Mouse (Mus musculus): ENCODE measurements around the gene Mrps2. TPM values are rescaled to one million over a fixed set of nuclear protein-coding genes. Genes with fewer than 3 reads are reported as not detected.

Mrps2 gene
- polyA plus RNA-seq (2016; fragmentation: Nextera tagmentation; extraction: Ambion mirVana): 53.3 and 54.5 TPM in 2 replicates

- Histone ChIP-seq H3K4me3 (peak within 1 kb of the TSS; percentile 75), H3K27me3 (peaks cover 16% of the 10 kb centered on the region), H3K4me1 (peaks cover 22% of the 10 kb centered on the region), H3K27ac (replicated peaks) (no peak within 1 kb of the TSS), H3K4me2 (replicated peaks) (peak within 1 kb of the TSS; percentile 83), H3K9me3 (no peaks in the 10 kb centered on the region; the same call in 1 of the 2 replicates), H3K9ac (replicated peaks) (peak within 1 kb of the TSS; percentile 90), H3K36me3 (peaks cover 43% of the 10 kb centered on the region)
- under 1% methylated on average over 51 of the region's 52 CpGs for WGBS
- ATAC-seq (ENCODE audit: low FRiP score, low read depth): peak; percentile 88
These were observed at the start of gene Mrps2 for GRCm38 (mm10) chr2:28467860-28468485. Gene Mrps2, plus strand, starts transcription at chr2:28468066.

GRCm38 (mm10) chr2:28419898-28420297, 48.0 kb upstream of the Mrps2 start:
- H3K4me2 ChIP-seq (replicated peaks): no peak overlapping the region
- 13% methylated on average over 4 of the region's 4 CpGs for WGBS
- H3K9me3 ChIP-seq: no peaks in the 10 kb centered on the region
- no peak for ATAC-seq (ENCODE audit: low FRiP score, low read depth)
- no peak overlapping the region for H3K9ac ChIP-seq (replicated peaks)
- no peak overlapping the region for H3K27ac ChIP-seq (replicated peaks)
- H3K4me3 ChIP-seq: no peak overlapping the region
- H3K36me3 ChIP-seq: no peaks in the 10 kb centered on the region
- peaks cover 11% of the 10 kb centered on the region; the same call in 1 of the 2 replicates for H3K4me1 ChIP-seq
- H3K27me3 ChIP-seq: no peaks in the 10 kb centered on the region

- H3K27ac ChIP-seq (replicated peaks): no peak overlapping the region
- ATAC-seq (ENCODE audit: low FRiP score, low read depth): no peak
- H3K36me3 ChIP-seq: no peaks in the 10 kb centered on the region
- 28% methylated on average over 3 of the region's 3 CpGs for WGBS
- H3K27me3 ChIP-seq: no peaks in the 10 kb centered on the region
- H3K9me3 ChIP-seq: no peaks in the 10 kb centered on the region
- no peak overlapping the region for H3K4me3 ChIP-seq
- no peak overlapping the region for H3K9ac ChIP-seq (replicated peaks)
- 0 out of 2 replicates have a peak, but pooled peaks cover 2% of the 10 kb centered on the region for H3K4me1 ChIP-seq
- no peak overlapping the region for H3K4me2 ChIP-seq (replicated peaks)
These were observed 44.7 kb upstream of the Mrps2 start for GRCm38 (mm10) chr2:28423167-28423566.

- H3K27ac ChIP-seq (replicated peaks): no peak overlapping the region
- H3K36me3 ChIP-seq: no peaks in the 10 kb centered on the region
- H3K4me3 ChIP-seq: no peak overlapping the region
- no peaks in the 10 kb centered on the region for H3K4me1 ChIP-seq
- H3K9ac ChIP-seq (replicated peaks): no peak overlapping the region
- H3K9me3 ChIP-seq: no peaks in the 10 kb centered on the region
- no peak overlapping the region for H3K4me2 ChIP-seq (replicated peaks)
- no peak for ATAC-seq (ENCODE audit: low FRiP score, low read depth)
- WGBS: 83% methylated on average over 6 of the region's 6 CpGs
- H3K27me3 ChIP-seq: no peaks in the 10 kb centered on the region
These were observed 40.6 kb upstream of the Mrps2 start for GRCm38 (mm10) chr2:28427226-28427625.

GRCm38 (mm10) chr2:28430846-28431245, 37.0 kb upstream of the Mrps2 start:
- Histone ChIP-seq H3K4me3 (no peak overlapping the region), H3K27ac (replicated peaks) (no peak overlapping the region), H3K36me3 (no peaks in the 10 kb centered on the region), H3K4me1 (no peaks in the 10 kb centered on the region), H3K9ac (replicated peaks) (no peak overlapping the region), H3K4me2 (replicated peaks) (no peak overlapping the region), H3K27me3 (no peaks in the 10 kb centered on the region), H3K9me3 (no peaks in the 10 kb centered on the region)
- no peak for ATAC-seq (ENCODE audit: low FRiP score, low read depth)
- WGBS: 67% methylated on average over 6 of the region's 6 CpGs

- Histone ChIP-seq H3K36me3 (no peaks in the 10 kb centered on the region), H3K27ac (replicated peaks) (no peak overlapping the region), H3K27me3 (no peaks in the 10 kb centered on the region), H3K4me1 (no peaks in the 10 kb centered on the region), H3K4me2 (replicated peaks) (no peak overlapping the region), H3K4me3 (no peak overlapping the region), H3K9ac (replicated peaks) (no peak overlapping the region), H3K9me3 (no peaks in the 10 kb centered on the region)
- ATAC-seq (ENCODE audit: low FRiP score, low read depth): no peak
- WGBS: 55% methylated on average over 1 of the region's 1 CpGs
These were observed 35.1 kb upstream of the Mrps2 start for GRCm38 (mm10) chr2:28432811-28433210.

- Histone ChIP-seq H3K4me3 (no peak overlapping the region), H3K27me3 (no peaks in the 10 kb centered on the region), H3K9me3 (no peaks in the 10 kb centered on the region), H3K4me1 (no peaks in the 10 kb centered on the region), H3K9ac (replicated peaks) (no peak overlapping the region), H3K36me3 (no peaks in the 10 kb centered on the region), H3K4me2 (replicated peaks) (no peak overlapping the region), H3K27ac (replicated peaks) (no peak overlapping the region)
- 0% methylated on average over 1 of the region's 2 CpGs for WGBS
- no peak for ATAC-seq (ENCODE audit: low FRiP score, low read depth)
These were observed 34.4 kb upstream of the Mrps2 start for GRCm38 (mm10) chr2:28433512-28433911.

GRCm38 (mm10) chr2:28435401-28435800, 32.5 kb upstream of the Mrps2 start:
- Histone ChIP-seq H3K9me3 (no peaks in the 10 kb centered on the region), H3K36me3 (no peaks in the 10 kb centered on the region), H3K27ac (replicated peaks) (no peak overlapping the region), H3K27me3 (no peaks in the 10 kb centered on the region), H3K4me1 (no peaks in the 10 kb centered on the region), H3K4me3 (no peak overlapping the region), H3K9ac (replicated peaks) (no peak overlapping the region), H3K4me2 (replicated peaks) (no peak overlapping the region)
- ATAC-seq (ENCODE audit: low FRiP score, low read depth): no peak
- 92% methylated on average over 11 of the region's 11 CpGs for whole genome bisulfite sequencing

GRCm38 (mm10) chr2:28440842-28441241, 27.0 kb upstream of the Mrps2 start:
- Histone ChIP-seq H3K4me2 (replicated peaks) (no peak overlapping the region), H3K27me3 (peaks cover 10% of the 10 kb centered on the region), H3K9ac (replicated peaks) (no peak overlapping the region), H3K4me1 (peaks cover 2% of the 10 kb centered on the region), H3K4me3 (no peak overlapping the region), H3K36me3 (no peaks in the 10 kb centered on the region), H3K9me3 (no peaks in the 10 kb centered on the region), H3K27ac (replicated peaks) (no peak overlapping the region)
- no peak for ATAC-seq (ENCODE audit: low FRiP score, low read depth)
- 82% methylated on average over 6 of the region's 6 CpGs for WGBS

- peaks cover 20% of the 10 kb centered on the region for H3K4me1 ChIP-seq
These were observed 22.8 kb upstream of the Mrps2 start for GRCm38 (mm10) chr2:28445082-28445481.

GRCm38 (mm10) chr2:28446181-28446514, 21.7 kb upstream of the Mrps2 start:
- Histone ChIP-seq H3K27me3 (peaks cover 10% of the 10 kb centered on the region), H3K4me2 (replicated peaks) (peak overlapping the region; percentile 91), H3K9me3 (no peaks in the 10 kb centered on the region), H3K9ac (replicated peaks) (peak overlapping the region; percentile 78), H3K4me3 (peak overlapping the region; percentile 75), H3K4me1 (peaks cover 20% of the 10 kb centered on the region), H3K27ac (replicated peaks) (peak overlapping the region; percentile 31; the same call in 1 of the 2 replicates), H3K36me3 (peaks cover 5% of the 10 kb centered on the region)
- WGBS: 5% methylated on average over 5 of the region's 5 CpGs
- ATAC-seq (ENCODE audit: low FRiP score, low read depth): 0 out of 2 replicates have a peak, but pooled peaks have one; percentile 12

More at GRCm38 (mm10) chr2:28445082-28445481, 22.8 kb upstream of the Mrps2 start:
- Histone ChIP-seq H3K27me3 (peaks cover 10% of the 10 kb centered on the region), H3K9ac (replicated peaks) (no peak overlapping the region), H3K36me3 (no peaks in the 10 kb centered on the region), H3K4me3 (no peak overlapping the region), H3K27ac (replicated peaks) (no peak overlapping the region), H3K9me3 (no peaks in the 10 kb centered on the region), H3K4me2 (replicated peaks) (no peak overlapping the region)
- 90% methylated on average over 4 of the region's 4 CpGs for WGBS
- ATAC-seq (ENCODE audit: low FRiP score, low read depth): no peak

GRCm38 (mm10) chr2:28446515-28447314, 21.2 kb upstream of the Mrps2 start, which contains the start of gene Ppp1r26:
Gene Ppp1r26, plus strand, starts transcription at chr2:28446800.
- H3K4me3 ChIP-seq: peak within 1 kb of the TSS; percentile 75
- peak; percentile 68 for ATAC-seq (ENCODE audit: low FRiP score, low read depth)
- peak within 1 kb of the TSS; percentile 78 for H3K9ac ChIP-seq (replicated peaks)
- no peaks in the 10 kb centered on the region for H3K9me3 ChIP-seq
- peaks cover 20% of the 10 kb centered on the region for H3K4me1 ChIP-seq
- whole genome bisulfite sequencing: under 1% methylated on average over 99 of the region's 118 CpGs
- H3K27ac ChIP-seq (replicated peaks): peak within 1 kb of the TSS; percentile 31
- H3K4me2 ChIP-seq (replicated peaks): peak within 1 kb of the TSS; percentile 91
- H3K36me3 ChIP-seq: peaks cover 11% of the 10 kb centered on the region
- H3K27me3 ChIP-seq: peaks cover 10% of the 10 kb centered on the region

All from midbrain, embryonic 12.5 days (tissue).